Mouse (Mus musculus) intestine, embryonic 15.5 days (tissue): Measurements from ENCODE around the gene Pkp4. TPM values are rescaled to one million over a fixed set of nuclear protein-coding genes. Genes with fewer than 3 reads are reported as not detected.

Experiments
- ATAC-seq: fragments of 200-750 bp; cut with Nextera tagmentation; 2 replicates; pipeline ENCODE4 v1.8.0; 2017; ENCODE audit warnings: moderate TSS enrichment, moderate library complexity
- H3K27ac ChIP-seq: fragments of 300-500 bp; sonication (generic); 2 replicates; pipeline ENCODE4 v1.5.1; 2015; ENCODE audit warnings: mild to moderate bottlenecking, inconsistent platforms
- H3K27me3 ChIP-seq: fragments of 300-500 bp; sonication (generic); replicated peaks from 2 replicates; pipeline ENCODE4 v1.6.1; 2015; ENCODE audit warnings: inconsistent platforms
- H3K36me3 ChIP-seq: fragments of 300-500 bp; sonication (generic); 2 replicates; pipeline ENCODE4 v1.6.1; 2015; ENCODE audit warnings: inconsistent platforms
- H3K4me1 ChIP-seq: fragments of 300-500 bp; sonication (generic); replicated peaks from 2 replicates; pipeline ENCODE4 v1.6.1; 2015; ENCODE audit warnings: inconsistent platforms
- H3K4me2 ChIP-seq: fragments of 300-500 bp; sonication (generic); replicated peaks from 2 replicates; pipeline ENCODE4 v1.6.1; 2015; ENCODE audit warnings: mild to moderate bottlenecking, inconsistent platforms
- H3K4me3 ChIP-seq: fragments of 300-500 bp; sonication (generic); replicated peaks from 2 replicates; pipeline ENCODE4 v1.5.1; 2015; ENCODE audit warnings: inconsistent platforms
- H3K9ac ChIP-seq: fragments of 300-500 bp; sonication (generic); 2 replicates; pipeline ENCODE4 v1.6.1; 2015; ENCODE audit warnings: inconsistent platforms
- H3K9me3 ChIP-seq: fragments of 300-500 bp; sonication (generic); 2 replicates; pipeline ENCODE4 v1.6.1; 2016; ENCODE audit warnings: inconsistent platforms
- WGBS: fragments of 180-500 bp; shearing (Covaris S2); methylation state at CpG from one replicate; pipeline ENCODE4 v1.1.7; 2015; 5-methylcytosine and 5-hydroxymethylcytosine counted together
- polyA plus RNA-seq: library from polyadenylated mRNA; unstranded; fragments of >200 nt; fragmentation: Nextera tagmentation; extraction: Ambion mirVana; gene quantifications from 2 replicates; pipeline ENCODE4 v1.2.1, GENCODE M21; 2015

Pkp4 gene
- polyA plus RNA-seq, 1 experiment from 2014 or later, result 17.4 TPM

GRCm38 (mm10) chr2:59229250-59229895, 68.7 kb downstream of the Pkp4 start:
- no peak for ATAC-seq
- Histone ChIP-seq H3K4me1 (no peaks in the 10 kb centered on the region), H3K9ac (no peak overlapping the region), H3K9me3 (no peaks in the 10 kb centered on the region), H3K4me2 (no peak overlapping the region), H3K4me3 (no peak overlapping the region), H3K27ac (no peak overlapping the region), H3K36me3 (no peaks in the 10 kb centered on the region), H3K27me3 (no peaks in the 10 kb centered on the region)
- WGBS, result 88% methylated on average over 11 of the region's 11 CpGs

GRCm38 (mm10) chr2:59230656-59231055, 70.0 kb downstream of the Pkp4 start:
- 45% methylated on average over 9 of the region's 9 CpGs for WGBS
- no peak overlapping the region for H3K9ac ChIP-seq
- H3K4me2 ChIP-seq, result no peak overlapping the region
- H3K4me1 ChIP-seq, result no peaks in the 10 kb centered on the region
- H3K36me3 ChIP-seq, result no peaks in the 10 kb centered on the region
- peak; percentile 66 for ATAC-seq
- H3K4me3 ChIP-seq, result no peak overlapping the region
- no peaks in the 10 kb centered on the region for H3K9me3 ChIP-seq
- H3K27ac ChIP-seq, result no peak overlapping the region
- no peaks in the 10 kb centered on the region for H3K27me3 ChIP-seq

GRCm38 (mm10) chr2:59231514-59231913, 70.9 kb downstream of the Pkp4 start:
- no peak overlapping the region for H3K27ac ChIP-seq
- H3K4me1 ChIP-seq, result no peaks in the 10 kb centered on the region
- no peak for ATAC-seq
- WGBS, result 84% methylated on average over 5 of the region's 5 CpGs
- no peak overlapping the region for H3K9ac ChIP-seq
- H3K4me3 ChIP-seq, result no peak overlapping the region
- no peak overlapping the region for H3K4me2 ChIP-seq
- no peaks in the 10 kb centered on the region for H3K9me3 ChIP-seq
- no peaks in the 10 kb centered on the region for H3K27me3 ChIP-seq
- no peaks in the 10 kb centered on the region for H3K36me3 ChIP-seq

GRCm38 (mm10) chr2:59233294-59233923, 72.8 kb downstream of the Pkp4 start:
- Histone ChIP-seq H3K4me2 (no peak overlapping the region), H3K4me1 (no peaks in the 10 kb centered on the region), H3K9ac (no peak overlapping the region), H3K4me3 (no peak overlapping the region), H3K9me3 (no peaks in the 10 kb centered on the region), H3K36me3 (no peaks in the 10 kb centered on the region), H3K27ac (no peak overlapping the region), H3K27me3 (no peaks in the 10 kb centered on the region)
- ATAC-seq, result peak; percentile 6; the same call in 1 of the 2 replicates
- 87% methylated on average over 13 of the region's 13 CpGs for WGBS

- Histone ChIP-seq H3K9me3 (no peaks in the 10 kb centered on the region), H3K27ac (no peak overlapping the region), H3K27me3 (no peaks in the 10 kb centered on the region), H3K4me1 (no peaks in the 10 kb centered on the region), H3K36me3 (no peaks in the 10 kb centered on the region), H3K4me2 (no peak overlapping the region), H3K4me3 (no peak overlapping the region), H3K9ac (no peak overlapping the region)
- peak; percentile 86 for ATAC-seq
- WGBS, result 83% methylated on average over 5 of the region's 5 CpGs
Measured at GRCm38 (mm10) chr2:59233936-59234335, 73.3 kb downstream of the Pkp4 start.

- Histone ChIP-seq H3K36me3 (no peaks in the 10 kb centered on the region), H3K27me3 (no peaks in the 10 kb centered on the region), H3K9ac (no peak overlapping the region), H3K27ac (no peak overlapping the region), H3K4me2 (no peak overlapping the region), H3K4me1 (no peaks in the 10 kb centered on the region), H3K9me3 (no peaks in the 10 kb centered on the region), H3K4me3 (no peak overlapping the region)
- ATAC-seq, result peak; percentile 14; the same call in 1 of the 2 replicates
- 89% methylated on average over 5 of the region's 5 CpGs for WGBS
Measured at GRCm38 (mm10) chr2:59234537-59234936, 73.9 kb downstream of the Pkp4 start.

- H3K9ac ChIP-seq, result no peak overlapping the region
- 69% methylated on average over 10 of the region's 10 CpGs for WGBS
Measured at GRCm38 (mm10) chr2:59239841-59240395, 79.3 kb downstream of the Pkp4 start.

GRCm38 (mm10) chr2:59242117-59242516, 81.5 kb downstream of the Pkp4 start:
- Histone ChIP-seq H3K9ac (no peak overlapping the region), H3K4me3 (no peak overlapping the region), H3K4me1 (no peaks in the 10 kb centered on the region), H3K9me3 (no peaks in the 10 kb centered on the region), H3K27ac (no peak overlapping the region), H3K36me3 (no peaks in the 10 kb centered on the region), H3K27me3 (no peaks in the 10 kb centered on the region), H3K4me2 (no peak overlapping the region)
- no peak for ATAC-seq
- 94% methylated on average over 10 of the region's 10 CpGs for WGBS

More at GRCm38 (mm10) chr2:59239841-59240395, 79.3 kb downstream of the Pkp4 start:
- Histone ChIP-seq H3K27ac (no peak overlapping the region), H3K4me2 (no peak overlapping the region), H3K27me3 (no peaks in the 10 kb centered on the region), H3K36me3 (no peaks in the 10 kb centered on the region), H3K9me3 (no peaks in the 10 kb centered on the region), H3K4me1 (no peaks in the 10 kb centered on the region), H3K4me3 (no peak overlapping the region)
- no peak for ATAC-seq

GRCm38 (mm10) chr2:59244273-59245097, 83.8 kb downstream of the Pkp4 start:
- no peaks in the 10 kb centered on the region for H3K9me3 ChIP-seq
- WGBS, result 93% methylated on average over 12 of the region's 12 CpGs
- H3K4me3 ChIP-seq, result no peak overlapping the region
- H3K27ac ChIP-seq, result no peak overlapping the region
- H3K36me3 ChIP-seq, result no peaks in the 10 kb centered on the region
- H3K9ac ChIP-seq, result no peak overlapping the region
- no peak for ATAC-seq
- H3K4me1 ChIP-seq, result no peaks in the 10 kb centered on the region
- H3K4me2 ChIP-seq, result no peak overlapping the region
- no peaks in the 10 kb centered on the region for H3K27me3 ChIP-seq

GRCm38 (mm10) chr2:59245098-59245388, 84.4 kb downstream of the Pkp4 start:
- no peak for ATAC-seq
- 80% methylated on average over 3 of the region's 3 CpGs for WGBS
- no peak overlapping the region for H3K27ac ChIP-seq

GRCm38 (mm10) chr2:59248806-59249205, 88.2 kb downstream of the Pkp4 start:
- no peak overlapping the region for H3K9ac ChIP-seq
- WGBS, result 70% methylated on average over 3 of the region's 3 CpGs
- no peak overlapping the region for H3K4me3 ChIP-seq
- H3K4me2 ChIP-seq, result no peak overlapping the region
- no peak overlapping the region for H3K27ac ChIP-seq
- H3K9me3 ChIP-seq, result no peaks in the 10 kb centered on the region
- no peaks in the 10 kb centered on the region for H3K27me3 ChIP-seq
- no peaks in the 10 kb centered on the region for H3K36me3 ChIP-seq
- no peaks in the 10 kb centered on the region for H3K4me1 ChIP-seq
- no peak for ATAC-seq

More at GRCm38 (mm10) chr2:59245098-59245388, 84.4 kb downstream of the Pkp4 start:
- Histone ChIP-seq H3K4me3 (no peak overlapping the region), H3K36me3 (no peaks in the 10 kb centered on the region), H3K4me2 (no peak overlapping the region), H3K9ac (no peak overlapping the region), H3K9me3 (no peaks in the 10 kb centered on the region), H3K4me1 (no peaks in the 10 kb centered on the region), H3K27me3 (no peaks in the 10 kb centered on the region)

GRCm38 (mm10) chr2:59252818-59253217, 92.2 kb downstream of the Pkp4 start:
- no peaks in the 10 kb centered on the region for H3K4me1 ChIP-seq
- no peak overlapping the region for H3K9ac ChIP-seq
- no peak overlapping the region for H3K4me3 ChIP-seq
- H3K9me3 ChIP-seq, result no peaks in the 10 kb centered on the region
- no peak overlapping the region for H3K4me2 ChIP-seq
- H3K27ac ChIP-seq, result no peak overlapping the region
- H3K27me3 ChIP-seq, result no peaks in the 10 kb centered on the region
- ATAC-seq, result no peak
- H3K36me3 ChIP-seq, result no peaks in the 10 kb centered on the region
